Mouse (Mus musculus) urinary bladder, postnatal 0 days (tissue): Measurements from ENCODE around the gene Fbxw13. TPM values are rescaled to one million over a fixed set of nuclear protein-coding genes. Genes with fewer than 3 reads are reported as not detected.

ENCODE experiments used
- polyA plus RNA-seq: library from polyadenylated mRNA; unstranded; fragments of >200 nt; fragmentation: Nextera tagmentation; extraction: Ambion mirVana; gene quantifications from 2 replicates; pipeline ENCODE4 v1.2.1, GENCODE M21; 2015

Fbxw13 gene
- not detected in 2 replicates for polyA plus RNA-seq

GRCm38 (mm10) chr9:109195875-109196274 is at the start of gene Fbxw13:
TSS of gene Fbxw13 (minus strand) at chr9:109195975.

GRCm38 (mm10) chr9:109234654-109235053 is 38.9 kb upstream of the Fbxw13 start, which contains the start of gene Fbxw20:
TSS of gene Fbxw20 (minus strand) at chr9:109234754.

GRCm38 (mm10) chr9:109161941-109162340 is 33.8 kb downstream of the Fbxw13 start, which contains the start of gene Fbxw21:
TSS of gene Fbxw21 (minus strand) at chr9:109162041.

Other genes with a start within 250 kb of the Fbxw13 start
- gene Col7a1, start 242.4 kb downstream of the Fbxw13 start, polyA plus RNA-seq = 2.6 and 3.5 TPM in 2 replicates
- not detected in 2 replicates for gene Ucn2, start 210.0 kb downstream of the Fbxw13 start, polyA plus RNA-seq
- 6.9 and 8.0 TPM in 2 replicates for gene Pfkfb4, start 204.2 kb downstream of the Fbxw13 start, polyA plus RNA-seq
- gene Shisa5, start 157.4 kb downstream of the Fbxw13 start, polyA plus RNA-seq = 134 and 166 TPM in 2 replicates
- gene Trex1, start 136.2 kb downstream of the Fbxw13 start, polyA plus RNA-seq = 18.5 and 25.6 TPM in 2 replicates
- 13.7 and 17.2 TPM in 2 replicates for gene Atrip, start 121.9 kb downstream of the Fbxw13 start, polyA plus RNA-seq
- gene Ccdc51, start 113.5 kb downstream of the Fbxw13 start, polyA plus RNA-seq = 7.1 and 9.1 TPM in 2 replicates
- 350 and 394 TPM in 2 replicates for gene Tma7, start 113.4 kb downstream of the Fbxw13 start, polyA plus RNA-seq
- gene Plxnb1, start 100.6 kb downstream of the Fbxw13 start, polyA plus RNA-seq = 3.3 and 3.7 TPM in 2 replicates
- 0.08 and 0.14 TPM in 2 replicates for gene Fbxw21, start 33.9 kb downstream of the Fbxw13 start, polyA plus RNA-seq
- gene Fbxw20, start 38.8 kb upstream of the Fbxw13 start, polyA plus RNA-seq = 0.48 TPM in 1 of 2 replicates, not detected in the other
- gene Fbxw14, start 91.7 kb upstream of the Fbxw13 start, polyA plus RNA-seq = 0.30 and 0.59 TPM in 2 replicates
- 0.29 TPM in 1 of 2 replicates, not detected in the other for gene Fbxw28, start 143.7 kb upstream of the Fbxw13 start, polyA plus RNA-seq
- gene Fbxw22, start 208.3 kb upstream of the Fbxw13 start, polyA plus RNA-seq = 0.48 and 0.68 TPM in 2 replicates